Mouse (Mus musculus): ENCODE measurements around the gene Gm29427.

- no peak for TF ChIP-seq CTCF (conservative IDR thresholded peaks at IDR 0.05 in 1 of 2, IDR thresholded peaks at IDR 0.05 in 1 of 2; ENCODE audit: low read depth in 2 of 2, low read length in 2 of 2)
- TF ChIP-seq MAX (IDR thresholded peaks at IDR 0.05; ENCODE audit: low read length), result no peak
- TF ChIP-seq TBP (conservative IDR thresholded peaks at IDR 0.05; ENCODE audit: low read depth, low read length), result no peak
- no peak for TF ChIP-seq POLR2A (IDR thresholded peaks at IDR 0.05; ENCODE audit: low read depth, low read length)
- TF ChIP-seq USF2 (conservative IDR thresholded peaks at IDR 0.05; ENCODE audit: low read depth, low read length), result no peak
- no peak for TF ChIP-seq MAFK (IDR thresholded peaks at IDR 0.05; ENCODE audit: insufficient replicate concordance, low read length)
- TF ChIP-seq SMC3 (IDR thresholded peaks at IDR 0.05; ENCODE audit: low read depth, low read length), result no peak
- TF ChIP-seq USF1 (IDR thresholded peaks at IDR 0.05; ENCODE audit: low read depth, low read length), result no peak
- TF ChIP-seq EP300 (IDR thresholded peaks at IDR 0.05; ENCODE audit: low read length), result no peak
- no peak for TF ChIP-seq RAD21 (IDR thresholded peaks at IDR 0.05; ENCODE audit: low read depth, low read length)
- TF ChIP-seq BHLHE40 (IDR thresholded peaks at IDR 0.05; ENCODE audit: low read depth, low read length), result no peak
- TF ChIP-seq ZNF384 (IDR thresholded peaks at IDR 0.05; ENCODE audit: low read depth, low read length), result no peak
Observed at GRCm38 (mm10) chr1:130728708-130729107, 13.1 kb upstream of the Gm29427 start.
